Mouse (Mus musculus): ENCODE results near the gene Srms.

DNA sequence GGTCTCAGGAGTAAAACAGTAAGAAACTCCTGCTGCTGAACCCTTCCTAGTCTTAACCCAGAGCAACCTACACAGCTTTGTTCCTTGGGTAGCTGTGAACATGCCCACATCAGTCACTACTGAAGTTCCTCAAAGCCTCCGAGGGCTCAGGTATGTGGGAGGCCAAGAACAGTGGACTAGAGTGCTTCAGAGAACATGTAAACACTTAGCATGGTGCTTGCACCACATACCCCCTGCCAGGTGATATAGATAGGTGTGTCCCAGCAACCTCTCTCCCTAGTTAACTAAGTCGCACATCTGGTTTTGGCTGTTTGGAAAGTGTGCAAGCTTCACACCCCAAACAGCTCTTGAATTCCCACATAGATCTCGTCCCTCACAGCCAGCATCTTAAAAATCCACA, 11.4 kb downstream of the Srms start:
- no peak for TF ChIP-seq CTCF (IDR thresholded peaks at IDR 0.05)
- TF ChIP-seq EP300 (IDR thresholded peaks at IDR 0.05): peak; percentile 78

Measured in lung, postnatal 0 days (tissue).